Mouse (Mus musculus) heart, adult 8-10 months (tissue): ENCODE data around the gene Cyp2j5. TPM values are rescaled to one million over a fixed set of nuclear protein-coding genes. Genes with fewer than 3 reads are reported as not detected.

Source experiments
- total RNA-seq, 4 experiments: library from RNA; stranded (reverse); gene quantifications; 2 replicates each; pipeline ENCODE4 v1.2.4; 2022

The Cyp2j5 gene
- total RNA-seq, 4 experiments from 2014 or later: not detected

Other genes with a start within 250 kb of the Cyp2j5 start
- not detected for gene Cyp2j8, start 156.8 kb downstream of the Cyp2j5 start, total RNA-seq
- 1 to 10 TPM; 2.4 to 3.9 (median 3.1) TPM for gene Cyp2j6, start 110.5 kb downstream of the Cyp2j5 start, total RNA-seq
- gene Cyp2j9, start 72.6 kb downstream of the Cyp2j5 start, total RNA-seq: 1 to 10 TPM; 1.3 to 1.8 (median 1.5) TPM
- not detected for gene Gm12695, start 121.0 kb upstream of the Cyp2j5 start, total RNA-seq